Mouse (Mus musculus) lung, postnatal 0 days (tissue): ENCODE data around the gene Nedd9. TPM values are rescaled to one million over a fixed set of nuclear protein-coding genes. Genes with fewer than 3 reads are reported as not detected.
A peak's percentile ranks its signal among the peaks of the same experiment; 100 is the strongest.

Experiments used
- ATAC-seq: fragments of 200-750 bp; cut with Nextera tagmentation; 2 replicates; pipeline ENCODE4 v1.8.0; 2017; ENCODE audit warnings: moderate library complexity
- DNase-seq: peaks from one replicate; pipeline ENCODE4 v3.0.0-alpha.2; 2016; ENCODE audit warnings: low spot score
- H3K27ac ChIP-seq: fragments of 300-500 bp; sonication (generic); 2 replicates; pipeline ENCODE4 v1.5.1; 2014; ENCODE audit warnings: antibody characterized with exemption, mild to moderate bottlenecking, low read length, mixed read lengths
- H3K27me3 ChIP-seq: fragments of 300-500 bp; sonication (generic); replicated peaks from 2 replicates; pipeline ENCODE4 v1.6.1; 2014; ENCODE audit warnings: low read length, mixed read lengths; ENCODE audit not compliant: insufficient read depth
- H3K36me3 ChIP-seq: fragments of 300-500 bp; sonication (generic); 2 replicates; pipeline ENCODE4 v1.6.1; 2014; ENCODE audit warnings: low read length, mixed read lengths; ENCODE audit not compliant: insufficient read depth
- H3K4me1 ChIP-seq: fragments of 300-500 bp; sonication (generic); 2 replicates; pipeline ENCODE4 v1.6.1; 2014; ENCODE audit warnings: antibody characterized with exemption, low read depth, low read length, mixed read lengths; ENCODE audit not compliant: insufficient read depth
- H3K4me2 ChIP-seq: fragments of 300-500 bp; sonication (generic); replicated peaks from 2 replicates; pipeline ENCODE4 v1.6.1; 2014; ENCODE audit warnings: low read depth, mild to moderate bottlenecking, low read length, moderate library complexity, mixed read lengths
- H3K4me3 ChIP-seq: fragments of 300-500 bp; sonication (generic); 2 replicates; pipeline ENCODE4 v1.5.1; 2014; ENCODE audit warnings: low read depth, low read length
- H3K9ac ChIP-seq: fragments of 300-500 bp; sonication (generic); replicated peaks from 2 replicates; pipeline ENCODE4 v1.6.1; 2014; ENCODE audit warnings: low read depth, mild to moderate bottlenecking
- H3K9me3 ChIP-seq: fragments of 300-500 bp; sonication (generic); 2 replicates; pipeline ENCODE4 v1.6.1; 2016; ENCODE audit warnings: low read length, mixed read lengths
- CTCF ChIP-seq: IDR thresholded peaks from 2 replicates; pipeline ENCODE4 v1.5.1; 2016; ENCODE audit warnings: antibody characterized with exemption, mild to moderate bottlenecking
- EP300 ChIP-seq: IDR thresholded peaks from 2 replicates; pipeline ENCODE4 v1.6.1; 2016; ENCODE audit warnings: antibody characterized with exemption, mild to moderate bottlenecking, control low read depth
- WGBS: fragments of 180-500 bp; shearing (Covaris S2); extraction: QIAGEN DNeasy Blood & Tissue Kit; methylation state at CpG from one replicate; pipeline ENCODE4 v1.1.7; 2014; 5-methylcytosine and 5-hydroxymethylcytosine counted together
- polyA plus RNA-seq: library from polyadenylated mRNA; unstranded; fragments of >200 nt; fragmentation: Nextera tagmentation; extraction: Ambion mirVana; gene quantifications from 2 replicates; pipeline ENCODE4 v1.2.1, GENCODE M21; 2015

The Nedd9 gene
- polyA plus RNA-seq, 1 experiment from 2014 or later: 79.1 TPM

DNA sequence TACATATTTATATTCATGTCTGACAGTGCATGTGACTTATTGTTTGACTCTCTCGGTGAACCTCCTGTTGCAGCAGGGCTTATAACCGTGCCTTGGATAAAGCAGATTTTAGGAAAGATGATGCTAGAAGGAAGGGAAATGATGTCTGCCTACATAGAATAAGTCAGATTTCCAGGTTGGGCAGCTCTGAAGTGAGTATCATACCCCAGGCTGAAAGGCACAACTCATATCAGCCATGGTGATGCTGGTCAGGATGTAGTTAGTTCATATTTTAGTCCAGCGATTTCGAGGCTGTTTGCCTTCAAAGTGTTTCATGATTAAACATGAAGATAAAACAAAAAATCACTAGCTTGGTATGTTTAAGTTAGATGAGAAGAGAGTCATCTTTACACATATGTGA is 161.8 kb downstream of the Nedd9 start:
- peaks cover 5% of the 10 kb centered on the region; the same call in 1 of the 2 replicates for H3K4me1 ChIP-seq
- H3K4me3 ChIP-seq: no peak overlapping the region
- no peak overlapping the region for H3K9ac ChIP-seq
- H3K36me3 ChIP-seq: 0 out of 2 replicates have a peak, but pooled peaks cover 8% of the 10 kb centered on the region
- ATAC-seq: no peak
- no peak for DNase-seq
- 64% methylated on average over 4 of the region's 4 CpGs for WGBS
- no peaks in the 10 kb centered on the region for H3K27me3 ChIP-seq
- no peaks in the 10 kb centered on the region for H3K9me3 ChIP-seq
- H3K27ac ChIP-seq: no peak overlapping the region
- TF ChIP-seq CTCF (no peak), EP300 (no peak)
- no peak overlapping the region for H3K4me2 ChIP-seq

DNA sequence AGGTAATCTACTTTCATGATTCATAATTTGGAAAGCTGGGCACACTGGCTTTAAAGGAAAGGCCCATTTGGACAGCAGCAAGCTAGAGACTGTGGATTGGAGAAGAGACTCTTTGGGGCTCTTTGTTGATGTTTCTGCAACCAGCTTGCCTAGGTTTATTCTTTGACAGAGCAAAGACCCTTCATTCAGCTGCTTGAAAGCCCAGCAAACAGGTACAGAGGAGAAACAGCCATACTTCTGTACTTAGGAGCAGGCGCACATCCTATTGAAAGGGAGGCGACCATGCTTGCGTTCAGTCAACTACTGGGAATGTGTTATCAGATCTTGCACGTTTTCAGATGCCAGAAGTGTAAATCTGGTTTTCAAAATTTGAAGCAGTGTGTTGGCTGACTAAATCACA is 162.5 kb downstream of the Nedd9 start:
- ATAC-seq (no peak), DNase-seq (no peak)
- Histone ChIP-seq H3K9ac (no peak overlapping the region), H3K4me2 (no peak overlapping the region), H3K9me3 (no peaks in the 10 kb centered on the region), H3K4me3 (no peak overlapping the region), H3K4me1 (peaks cover 3% of the 10 kb centered on the region; the same call in 1 of the 2 replicates), H3K36me3 (0 out of 2 replicates have a peak, but pooled peaks cover under 1% of the 10 kb centered on the region), H3K27ac (no peak overlapping the region), H3K27me3 (no peaks in the 10 kb centered on the region)
- 68% methylated on average over 4 of the region's 4 CpGs for WGBS
- TF ChIP-seq EP300: no peak
- TF ChIP-seq CTCF: no peak

DNA sequence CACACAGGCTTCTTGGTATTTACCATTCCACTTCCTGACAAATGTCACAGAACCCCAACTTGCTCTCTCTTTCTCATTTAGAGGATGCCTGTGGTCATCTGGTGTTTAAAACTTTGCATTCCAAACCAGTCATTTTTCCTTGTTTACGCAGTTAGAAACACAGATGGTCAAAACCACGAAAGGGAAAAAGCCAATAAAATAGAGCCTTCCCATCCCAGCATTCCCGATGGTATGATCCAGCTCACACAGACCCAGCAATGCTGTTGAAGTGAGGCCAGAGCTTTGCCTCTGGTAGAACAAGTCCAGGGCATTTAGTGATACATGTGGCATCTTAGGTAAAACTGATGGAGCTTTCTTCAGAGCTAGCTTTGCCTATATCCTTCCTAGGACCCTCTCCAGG is 165.7 kb downstream of the Nedd9 start:
- no peak for DNase-seq

DNA sequence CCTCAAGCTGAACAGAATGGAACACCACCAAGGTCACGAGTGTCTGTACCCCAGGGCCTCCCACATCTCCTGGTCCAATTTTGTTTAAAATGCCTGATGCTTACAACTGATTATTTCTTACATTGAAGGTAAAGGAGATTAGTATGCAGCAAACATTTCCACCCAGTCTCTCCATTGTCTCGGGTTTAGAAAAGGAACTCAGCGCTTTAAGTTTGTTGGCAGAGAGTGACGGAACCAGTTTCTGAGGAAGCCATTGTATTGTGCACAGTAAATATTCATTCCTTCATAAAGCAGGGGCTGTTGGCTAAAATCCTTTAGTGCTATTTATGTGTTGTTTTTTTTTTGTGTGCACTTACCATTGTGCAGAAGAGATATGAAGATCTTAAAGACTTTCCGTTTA is 166.4 kb downstream of the Nedd9 start:
- no peak overlapping the region for H3K4me3 ChIP-seq
- peaks cover 17% of the 10 kb centered on the region for H3K36me3 ChIP-seq
- WGBS: 47% methylated on average over 5 of the region's 5 CpGs
- no peaks in the 10 kb centered on the region for H3K9me3 ChIP-seq
- DNase-seq (no peak), ATAC-seq (no peak)
- H3K9ac ChIP-seq: no peak overlapping the region
- no peaks in the 10 kb centered on the region for H3K27me3 ChIP-seq
- TF ChIP-seq CTCF (no peak), EP300 (no peak)
- H3K27ac ChIP-seq: peak overlapping the region; percentile 69; the same call in 1 of the 2 replicates
- peaks cover 3% of the 10 kb centered on the region; the same call in 1 of the 2 replicates for H3K4me1 ChIP-seq
- H3K4me2 ChIP-seq: no peak overlapping the region

More for the DNA sequence above, 165.7 kb downstream of the Nedd9 start:
- Histone ChIP-seq H3K4me1 (peaks cover 3% of the 10 kb centered on the region; the same call in 1 of the 2 replicates), H3K36me3 (peaks cover 11% of the 10 kb centered on the region), H3K27me3 (no peaks in the 10 kb centered on the region), H3K4me2 (no peak overlapping the region), H3K9me3 (no peaks in the 10 kb centered on the region), H3K4me3 (no peak overlapping the region), H3K27ac (peak overlapping the region; percentile 69), H3K9ac (no peak overlapping the region)
- no peak for ATAC-seq
- WGBS: 34% methylated on average over 3 of the region's 3 CpGs
- TF ChIP-seq CTCF: no peak
- no peak for TF ChIP-seq EP300

DNA sequence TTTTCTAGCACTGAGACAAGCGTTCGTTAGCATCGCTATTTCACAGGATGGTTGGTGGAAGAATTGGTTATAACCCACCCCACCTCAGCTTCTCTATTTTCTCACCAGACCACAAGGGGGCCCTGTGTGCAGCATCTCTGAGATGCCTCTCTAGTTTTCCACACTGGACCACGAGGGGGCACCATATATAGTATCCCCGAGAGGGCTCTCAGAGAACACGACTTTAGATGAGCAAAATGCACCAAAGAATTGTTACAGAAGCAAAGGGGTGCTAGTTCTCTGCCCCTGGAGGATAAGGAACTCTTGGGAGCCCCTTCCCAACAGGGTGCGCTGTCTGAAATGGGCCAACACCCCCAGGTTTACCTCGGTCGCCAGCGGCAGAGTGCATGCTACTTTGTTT is 184.4 kb downstream of the Nedd9 start:
- DNase-seq (peak; percentile 86), ATAC-seq (peak; percentile 31; the same call in 1 of the 2 replicates)
- no peak overlapping the region for H3K4me3 ChIP-seq
- TF ChIP-seq CTCF (peak; percentile 91), EP300 (peak; percentile 64)
- H3K9ac ChIP-seq: no peak overlapping the region
- WGBS: 68% methylated on average over 10 of the region's 10 CpGs
- no peaks in the 10 kb centered on the region for H3K36me3 ChIP-seq
- no peak overlapping the region for H3K4me2 ChIP-seq
- H3K27me3 ChIP-seq: no peaks in the 10 kb centered on the region
- no peaks in the 10 kb centered on the region; the same call in 1 of the 2 replicates for H3K4me1 ChIP-seq
- no peaks in the 10 kb centered on the region for H3K9me3 ChIP-seq
- H3K27ac ChIP-seq: no peak overlapping the region

DNA sequence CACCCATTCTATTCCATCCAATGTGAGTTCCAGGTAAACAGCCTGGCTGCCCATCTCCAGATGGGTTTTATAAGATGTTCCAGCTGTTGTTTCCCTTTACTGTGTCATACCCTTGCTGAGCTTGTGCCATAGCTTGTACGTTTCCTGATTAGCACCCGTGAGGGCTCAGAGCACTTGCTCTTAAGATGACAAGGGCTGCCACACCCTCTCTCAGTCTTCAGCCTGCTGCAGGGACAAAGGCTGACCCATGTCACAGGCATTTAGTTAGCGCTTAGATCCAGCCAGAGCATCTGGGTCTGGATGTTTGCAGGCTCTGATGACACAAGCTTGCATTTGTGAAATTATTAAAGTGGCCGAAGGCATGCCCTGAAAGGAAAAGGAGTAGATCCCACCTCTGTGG is 187.1 kb downstream of the Nedd9 start:
- peak; percentile 73 for ATAC-seq

More for the DNA sequence above, 187.1 kb downstream of the Nedd9 start:
- 27% methylated on average over 4 of the region's 4 CpGs for WGBS
- Histone ChIP-seq H3K27me3 (no peaks in the 10 kb centered on the region), H3K4me2 (no peak overlapping the region), H3K27ac (no peak overlapping the region), H3K4me1 (no peaks in the 10 kb centered on the region; the same call in 1 of the 2 replicates), H3K9ac (no peak overlapping the region), H3K9me3 (no peaks in the 10 kb centered on the region), H3K4me3 (no peak overlapping the region), H3K36me3 (no peaks in the 10 kb centered on the region)
- TF ChIP-seq EP300 (no peak), CTCF (no peak)
- peak; percentile 84 for DNase-seq
